Comparison of ENCODE assay signal across 26 mouse cellular contexts in the genomic region with DNA sequence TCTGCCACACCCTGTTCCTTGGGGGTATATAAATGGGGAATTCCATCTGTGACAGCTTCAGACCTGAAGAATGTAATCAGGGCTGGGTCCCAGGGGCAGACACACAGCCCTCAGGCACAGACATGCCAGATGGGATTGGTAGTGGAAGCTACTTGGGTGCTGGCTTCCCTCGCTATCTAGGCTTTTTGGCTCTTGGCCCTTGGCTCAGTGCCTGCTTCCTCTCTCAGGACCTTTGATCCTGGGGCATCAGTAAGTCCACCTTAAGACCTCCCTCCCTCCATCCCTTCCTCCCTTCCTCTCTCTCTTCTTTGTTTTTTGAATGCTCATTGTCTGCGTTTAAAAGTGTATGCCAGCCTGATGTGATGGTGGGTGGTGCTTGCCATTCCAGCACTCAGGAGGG. TPM values are rescaled to one million over a fixed set of nuclear protein-coding genes. Genes with fewer than 3 reads are reported as not detected.
"Had no signal": no experiment of that assay in that cellular context is flagged by ENCODE, and none has a peak within 500 bp of the region (broad histone marks: within the 10 kb centered on the region; RNA-seq: fewer than 3 reads in every experiment).

No protein-coding gene starts in this region.

- H3K27me3 ChIP-seq: intestine, embryonic 15.5 days; liver, embryonic 15.5 days; lung, embryonic 15.5 days; midbrain, embryonic 13.5 days; neural tube, embryonic 13.5 days had no signal

- ATAC-seq: intestine, embryonic 15.5 days; liver, embryonic 12.5 days; midbrain, embryonic 13.5 days; midbrain, embryonic 16.5 days had no signal

- H3K4me3 ChIP-seq: intestine, embryonic 15.5 days; layer of hippocampus, adult 2 months; liver, embryonic 12.5 days; liver, embryonic 15.5 days; lung, embryonic 15.5 days; megakaryocyte, embryonic 14.5 days; midbrain, embryonic 10.5 days; midbrain, embryonic 13.5 days; myocyte; neural tube, embryonic 13.5 days had no signal

- H3K27ac ChIP-seq: intestine, embryonic 15.5 days; layer of hippocampus, adult 2 months; liver, embryonic 12.5 days; liver, embryonic 15.5 days; lung, embryonic 15.5 days; midbrain, embryonic 10.5 days; midbrain, embryonic 13.5 days; neural tube, embryonic 13.5 days had no signal

- H3K9ac ChIP-seq: intestine, embryonic 15.5 days; liver, embryonic 12.5 days; liver, embryonic 15.5 days; lung, embryonic 15.5 days; midbrain, embryonic 13.5 days; neural tube, embryonic 13.5 days had no signal

- H3K9me3 ChIP-seq: intestine, embryonic 15.5 days; liver, embryonic 12.5 days; liver, embryonic 15.5 days; lung, embryonic 15.5 days; megakaryocyte, embryonic 14.5 days; midbrain, embryonic 10.5 days; midbrain, embryonic 13.5 days; neural tube, embryonic 13.5 days had no signal

- DNase-seq: layer of hippocampus, adult 9-11 months; lung, adult 18-20 months; lung, postnatal 10 days; lung, postnatal 36 days; retina, postnatal 1 day; right cerebral cortex, postnatal 25 days; thymus, adult 2 months; thymus, postnatal 14 days; thymus, postnatal 4 days had no signal

- H3K4me2 ChIP-seq: intestine, embryonic 15.5 days; liver, embryonic 12.5 days; liver, embryonic 15.5 days; lung, embryonic 15.5 days; midbrain, embryonic 13.5 days; neural tube, embryonic 13.5 days had no signal

- H3K4me1 ChIP-seq: intestine, embryonic 15.5 days; liver, embryonic 12.5 days; liver, embryonic 15.5 days; lung, embryonic 15.5 days; midbrain, embryonic 10.5 days; midbrain, embryonic 13.5 days; neural tube, embryonic 13.5 days had no signal

- H3K36me3 ChIP-seq: intestine, embryonic 15.5 days; liver, embryonic 12.5 days; liver, embryonic 15.5 days; lung, embryonic 15.5 days; midbrain, embryonic 10.5 days; midbrain, embryonic 13.5 days; neural tube, embryonic 13.5 days had no signal

RNA-seq across cellular contexts. Expression of a gene that starts 43.3 kb away (rescaled TPM):
- total RNA-seq: layer of hippocampus, adult 2 months; layer of hippocampus, postnatal 25 days; left cerebral cortex, adult 18-20 months; left cerebral cortex, postnatal 10 days; left cerebral cortex, postnatal 36 days; monocyte, adult 5-6 weeks; neutrophil, adult 5-6 weeks had no signal
- polyA plus RNA-seq: midbrain, embryonic 16.5 days; neural tube, embryonic 13.5 days had no signal
